Mouse (Mus musculus): ENCODE results near the gene Golga7b. TPM values are rescaled to one million over a fixed set of nuclear protein-coding genes. Genes with fewer than 3 reads are reported as not detected.
A peak's percentile ranks its signal among the peaks of the same experiment; 100 is the strongest.

Golga7b gene
- polyA plus RNA-seq, 1 experiment from 2014 or later, result 0.11 TPM

GRCm38 (mm10) chr19:42240881-42241280, 6.5 kb upstream of the Golga7b start:
- H3K9ac ChIP-seq (ENCODE audit: low read length), result no peak overlapping the region
- no peaks in the 10 kb centered on the region for H3K9me3 ChIP-seq (ENCODE audit: control insufficient read depth, low read length)
- H3K4me3 ChIP-seq (ENCODE audit: low read length), result no peak overlapping the region
- H3K4me2 ChIP-seq (ENCODE audit: low read depth, low read length), result no peak overlapping the region
- no peak for ATAC-seq (ENCODE audit: low read depth)
- no peaks in the 10 kb centered on the region for H3K36me3 ChIP-seq (ENCODE audit: control insufficient read depth, insufficient read depth, low read length)
- H3K27me3 ChIP-seq (ENCODE audit: control insufficient read depth, insufficient read depth, low read depth, low read length), result no peaks in the 10 kb centered on the region
- 44% methylated on average over 8 of the region's 8 CpGs for WGBS
- no peaks in the 10 kb centered on the region for H3K4me1 ChIP-seq (replicated peaks; ENCODE audit: control insufficient read depth, insufficient read depth, low read length)
- H3K27ac ChIP-seq (ENCODE audit: low read length), result no peak overlapping the region

GRCm38 (mm10) chr19:42243401-42243800, 4.0 kb upstream of the Golga7b start:
- Histone ChIP-seq H3K4me3 (ENCODE audit: low read length) (no peak overlapping the region), H3K4me1 (replicated peaks; ENCODE audit: control insufficient read depth, insufficient read depth, low read length) (no peaks in the 10 kb centered on the region), H3K36me3 (ENCODE audit: control insufficient read depth, insufficient read depth, low read length) (no peaks in the 10 kb centered on the region), H3K9me3 (ENCODE audit: control insufficient read depth, low read length) (no peaks in the 10 kb centered on the region), H3K4me2 (ENCODE audit: low read depth, low read length) (no peak overlapping the region), H3K27me3 (ENCODE audit: control insufficient read depth, insufficient read depth, low read depth, low read length) (no peaks in the 10 kb centered on the region), H3K27ac (ENCODE audit: low read length) (no peak overlapping the region), H3K9ac (ENCODE audit: low read length) (no peak overlapping the region)
- ATAC-seq (ENCODE audit: low read depth), result no peak
- 40% methylated on average over 3 of the region's 3 CpGs for WGBS

- 39% methylated on average over 5 of the region's 5 CpGs for WGBS
- no peaks in the 10 kb centered on the region for H3K27me3 ChIP-seq (ENCODE audit: control insufficient read depth, insufficient read depth, low read depth, low read length)
- H3K9me3 ChIP-seq (ENCODE audit: control insufficient read depth, low read length), result no peaks in the 10 kb centered on the region
- H3K4me2 ChIP-seq (ENCODE audit: low read depth, low read length), result no peak overlapping the region
- no peak overlapping the region for H3K9ac ChIP-seq (ENCODE audit: low read length)
- no peak overlapping the region for H3K27ac ChIP-seq (ENCODE audit: low read length)
- no peak for ATAC-seq (ENCODE audit: low read depth)
- no peaks in the 10 kb centered on the region for H3K36me3 ChIP-seq (ENCODE audit: control insufficient read depth, insufficient read depth, low read length)
- H3K4me1 ChIP-seq (replicated peaks; ENCODE audit: control insufficient read depth, insufficient read depth, low read length), result no peaks in the 10 kb centered on the region
- H3K4me3 ChIP-seq (ENCODE audit: low read length), result no peak overlapping the region
Observed at GRCm38 (mm10) chr19:42246626-42247025, 748 bp upstream of the Golga7b start.

- Histone ChIP-seq H3K9me3 (ENCODE audit: control insufficient read depth, low read length) (no peaks in the 10 kb centered on the region), H3K9ac (ENCODE audit: low read length) (no peak overlapping the region), H3K27ac (ENCODE audit: low read length) (no peak overlapping the region), H3K4me1 (replicated peaks; ENCODE audit: control insufficient read depth, insufficient read depth, low read length) (no peaks in the 10 kb centered on the region; the same call in 1 of the 2 replicates), H3K27me3 (ENCODE audit: control insufficient read depth, insufficient read depth, low read depth, low read length) (peaks cover 9% of the 10 kb centered on the region), H3K36me3 (ENCODE audit: control insufficient read depth, insufficient read depth, low read length) (no peaks in the 10 kb centered on the region), H3K4me2 (ENCODE audit: low read depth, low read length) (no peak overlapping the region), H3K4me3 (ENCODE audit: low read length) (no peak overlapping the region)
- ATAC-seq (ENCODE audit: low read depth), result no peak
- WGBS, result 60% methylated on average over 11 of the region's 11 CpGs
Observed at GRCm38 (mm10) chr19:42249976-42250914, 2.9 kb downstream of the Golga7b start.

GRCm38 (mm10) chr19:42255438-42255783, 8.0 kb downstream of the Golga7b start:
- 2% methylated on average over 9 of the region's 23 CpGs for WGBS
- no peaks in the 10 kb centered on the region for H3K36me3 ChIP-seq (ENCODE audit: control insufficient read depth, insufficient read depth, low read length)
- H3K4me3 ChIP-seq (ENCODE audit: low read length), result peak overlapping the region; percentile 35
- no peak overlapping the region for H3K27ac ChIP-seq (ENCODE audit: low read length)
- ATAC-seq (ENCODE audit: low read depth), result peak; percentile 65
- H3K27me3 ChIP-seq (ENCODE audit: control insufficient read depth, insufficient read depth, low read depth, low read length), result peaks cover 13% of the 10 kb centered on the region
- H3K9me3 ChIP-seq (ENCODE audit: control insufficient read depth, low read length), result no peaks in the 10 kb centered on the region
- no peak overlapping the region for H3K9ac ChIP-seq (ENCODE audit: low read length)
- H3K4me2 ChIP-seq (ENCODE audit: low read depth, low read length), result peak overlapping the region; percentile 61
- no peaks in the 10 kb centered on the region; the same call in 1 of the 2 replicates for H3K4me1 ChIP-seq (replicated peaks; ENCODE audit: control insufficient read depth, insufficient read depth, low read length)

- H3K4me3 ChIP-seq (ENCODE audit: low read length), result peak overlapping the region; percentile 35
Observed at GRCm38 (mm10) chr19:42255784-42256610, 8.6 kb downstream of the Golga7b start.

GRCm38 (mm10) chr19:42256611-42257240, 9.4 kb downstream of the Golga7b start:
- peaks cover 13% of the 10 kb centered on the region for H3K27me3 ChIP-seq (ENCODE audit: control insufficient read depth, insufficient read depth, low read depth, low read length)
- 78% methylated on average over 12 of the region's 12 CpGs for WGBS
- no peak overlapping the region for H3K27ac ChIP-seq (ENCODE audit: low read length)
- ATAC-seq (ENCODE audit: low read depth), result no peak
- H3K9me3 ChIP-seq (ENCODE audit: control insufficient read depth, low read length), result no peaks in the 10 kb centered on the region
- H3K36me3 ChIP-seq (ENCODE audit: control insufficient read depth, insufficient read depth, low read length), result no peaks in the 10 kb centered on the region
- no peak overlapping the region for H3K9ac ChIP-seq (ENCODE audit: low read length)
- H3K4me3 ChIP-seq (ENCODE audit: low read length), result no peak overlapping the region
- no peaks in the 10 kb centered on the region; the same call in 1 of the 2 replicates for H3K4me1 ChIP-seq (replicated peaks; ENCODE audit: control insufficient read depth, insufficient read depth, low read length)
- no peak overlapping the region for H3K4me2 ChIP-seq (ENCODE audit: low read depth, low read length)

More at GRCm38 (mm10) chr19:42255784-42256610, 8.6 kb downstream of the Golga7b start:
- H3K4me1 ChIP-seq (replicated peaks; ENCODE audit: control insufficient read depth, insufficient read depth, low read length), result no peaks in the 10 kb centered on the region; the same call in 1 of the 2 replicates
- H3K36me3 ChIP-seq (ENCODE audit: control insufficient read depth, insufficient read depth, low read length), result no peaks in the 10 kb centered on the region
- no peaks in the 10 kb centered on the region for H3K9me3 ChIP-seq (ENCODE audit: control insufficient read depth, low read length)
- H3K9ac ChIP-seq (ENCODE audit: low read length), result no peak overlapping the region
- peaks cover 13% of the 10 kb centered on the region for H3K27me3 ChIP-seq (ENCODE audit: control insufficient read depth, insufficient read depth, low read depth, low read length)
- 3% methylated on average over 33 of the region's 42 CpGs for WGBS
- peak; percentile 95 for ATAC-seq (ENCODE audit: low read depth)
- peak overlapping the region; percentile 61 for H3K4me2 ChIP-seq (ENCODE audit: low read depth, low read length)
- H3K27ac ChIP-seq (ENCODE audit: low read length), result no peak overlapping the region

GRCm38 (mm10) chr19:42257241-42257635, 9.9 kb downstream of the Golga7b start:
- 82% methylated on average over 12 of the region's 12 CpGs for WGBS

More at GRCm38 (mm10) chr19:42257241-42257635, 9.9 kb downstream of the Golga7b start:
- ATAC-seq (ENCODE audit: low read depth), result no peak
- Histone ChIP-seq H3K9ac (ENCODE audit: low read length) (no peak overlapping the region), H3K27ac (ENCODE audit: low read length) (no peak overlapping the region), H3K27me3 (ENCODE audit: control insufficient read depth, insufficient read depth, low read depth, low read length) (peaks cover 13% of the 10 kb centered on the region), H3K36me3 (ENCODE audit: control insufficient read depth, insufficient read depth, low read length) (no peaks in the 10 kb centered on the region), H3K9me3 (ENCODE audit: control insufficient read depth, low read length) (no peaks in the 10 kb centered on the region), H3K4me3 (ENCODE audit: low read length) (no peak overlapping the region), H3K4me1 (replicated peaks; ENCODE audit: control insufficient read depth, insufficient read depth, low read length) (no peaks in the 10 kb centered on the region; the same call in 1 of the 2 replicates), H3K4me2 (ENCODE audit: low read depth, low read length) (no peak overlapping the region)
